Mouse (Mus musculus): ENCODE results near the gene Zfp119b. TPM values are rescaled to one million over a fixed set of nuclear protein-coding genes. Genes with fewer than 3 reads are reported as not detected.

Zfp119b gene
- polyA plus RNA-seq (2015; fragmentation: Nextera tagmentation; extraction: Ambion mirVana): 8.2 and 8.7 TPM in 2 replicates

- Histone ChIP-seq H3K4me3 (no peak within 1 kb of the TSS), H3K4me2 (no peak within 1 kb of the TSS), H3K9me3 (no peaks in the 10 kb centered on the region), H3K36me3 (no peaks in the 10 kb centered on the region), H3K27me3 (peaks cover 16% of the 10 kb centered on the region), H3K9ac (no peak within 1 kb of the TSS), H3K4me1 (replicated peaks) (peaks cover 10% of the 10 kb centered on the region), H3K27ac (no peak within 1 kb of the TSS)
- WGBS: 93% methylated on average over 2 of the region's 2 CpGs
- ATAC-seq (ENCODE audit: low FRiP score): no peak
Observed at GRCm38 (mm10) chr17:55949400-55949799, at the start of gene Zfp119b. Gene Zfp119b (minus strand): TSS chr17:55949500.

GRCm38 (mm10) chr17:55996007-55996406, 46.7 kb upstream of the Zfp119b start:
- peaks cover 70% of the 10 kb centered on the region for H3K36me3 ChIP-seq
- no peak for ATAC-seq (ENCODE audit: low FRiP score)
- WGBS: 83% methylated on average over 15 of the region's 15 CpGs

GRCm38 (mm10) chr17:55990278-55990898, 41.1 kb upstream of the Zfp119b start:
- no peak for ATAC-seq (ENCODE audit: low FRiP score)
- Histone ChIP-seq H3K27me3 (no peaks in the 10 kb centered on the region), H3K4me1 (replicated peaks) (peaks cover 22% of the 10 kb centered on the region), H3K36me3 (peaks cover 66% of the 10 kb centered on the region), H3K9me3 (no peaks in the 10 kb centered on the region), H3K4me3 (no peak overlapping the region), H3K4me2 (no peak overlapping the region), H3K9ac (no peak overlapping the region), H3K27ac (no peak overlapping the region)
- WGBS: 84% methylated on average over 8 of the region's 8 CpGs

More at GRCm38 (mm10) chr17:55996007-55996406, 46.7 kb upstream of the Zfp119b start:
- Histone ChIP-seq H3K27ac (no peak overlapping the region), H3K4me1 (replicated peaks) (peaks cover 7% of the 10 kb centered on the region; the same call in 1 of the 2 replicates), H3K4me2 (no peak overlapping the region), H3K27me3 (peaks cover 24% of the 10 kb centered on the region), H3K9ac (no peak overlapping the region), H3K4me3 (no peak overlapping the region), H3K9me3 (no peaks in the 10 kb centered on the region)

- Histone ChIP-seq H3K4me1 (replicated peaks) (peaks cover 19% of the 10 kb centered on the region), H3K27me3 (no peaks in the 10 kb centered on the region), H3K4me3 (peak within 1 kb of the TSS; percentile 76), H3K36me3 (peaks cover 27% of the 10 kb centered on the region), H3K9me3 (no peaks in the 10 kb centered on the region), H3K9ac (peak within 1 kb of the TSS; percentile 94), H3K27ac (peak within 1 kb of the TSS; percentile 85), H3K4me2 (peak within 1 kb of the TSS; percentile 72)
- 8% methylated on average over 35 of the region's 35 CpGs for WGBS
- ATAC-seq (ENCODE audit: low FRiP score): peak; percentile 83
Observed at GRCm38 (mm10) chr17:55986030-55986961, 37.0 kb upstream of the Zfp119b start, which contains the start of gene Fsd1. Gene Fsd1 (plus strand): TSS chr17:55986509.

GRCm38 (mm10) chr17:55977301-55977700, 28.0 kb upstream of the Zfp119b start:
- Histone ChIP-seq H3K36me3 (peaks cover 34% of the 10 kb centered on the region), H3K27ac (peak overlapping the region; percentile 80), H3K4me3 (no peak overlapping the region), H3K9me3 (no peaks in the 10 kb centered on the region), H3K4me1 (replicated peaks) (peaks cover 25% of the 10 kb centered on the region), H3K27me3 (no peaks in the 10 kb centered on the region), H3K4me2 (no peak overlapping the region), H3K9ac (peak overlapping the region; percentile 53; the same call in 1 of the 2 replicates)
- no peak for ATAC-seq (ENCODE audit: low FRiP score)
- 42% methylated on average over 3 of the region's 3 CpGs for WGBS

GRCm38 (mm10) chr17:55976255-55976862, 27.1 kb upstream of the Zfp119b start:
- no peaks in the 10 kb centered on the region for H3K9me3 ChIP-seq
- 0 out of 2 replicates have a peak overlapping the region, but pooled peaks have one; percentile 0 for H3K4me2 ChIP-seq
- peak overlapping the region; percentile 51; the same call in 1 of the 2 replicates for H3K9ac ChIP-seq
- H3K36me3 ChIP-seq: peaks cover 34% of the 10 kb centered on the region
- 12% methylated on average over 13 of the region's 13 CpGs for WGBS
- H3K4me3 ChIP-seq: no peak overlapping the region
- H3K27me3 ChIP-seq: no peaks in the 10 kb centered on the region
- peaks cover 35% of the 10 kb centered on the region for H3K4me1 ChIP-seq (replicated peaks)
- peak overlapping the region; percentile 80 for H3K27ac ChIP-seq
- peak; percentile 77 for ATAC-seq (ENCODE audit: low FRiP score)

GRCm38 (mm10) chr17:55971453-55971852, 22.2 kb upstream of the Zfp119b start:
- Histone ChIP-seq H3K4me2 (peak overlapping the region; percentile 87), H3K4me1 (replicated peaks) (peaks cover 67% of the 10 kb centered on the region), H3K4me3 (peak overlapping the region; percentile 70), H3K27me3 (no peaks in the 10 kb centered on the region), H3K9ac (peak overlapping the region; percentile 91), H3K9me3 (no peaks in the 10 kb centered on the region), H3K27ac (peak overlapping the region; percentile 96; the same call in 1 of the 2 replicates), H3K36me3 (peaks cover 51% of the 10 kb centered on the region)
- no peak for ATAC-seq (ENCODE audit: low FRiP score)
- WGBS: 25% methylated on average over 21 of the region's 22 CpGs

GRCm38 (mm10) chr17:55969966-55970891, 20.9 kb upstream of the Zfp119b start, which contains the start of gene Shd:
Gene Shd (plus strand): TSS chr17:55970467.
- peak; percentile 47 for ATAC-seq (ENCODE audit: low FRiP score)
- Histone ChIP-seq H3K27ac (peak within 1 kb of the TSS; percentile 96), H3K36me3 (peaks cover 54% of the 10 kb centered on the region), H3K27me3 (no peaks in the 10 kb centered on the region), H3K4me2 (peak within 1 kb of the TSS; percentile 87), H3K4me1 (replicated peaks) (peaks cover 63% of the 10 kb centered on the region), H3K4me3 (peak within 1 kb of the TSS; percentile 70), H3K9ac (peak within 1 kb of the TSS; percentile 91), H3K9me3 (no peaks in the 10 kb centered on the region)
- 8% methylated on average over 53 of the region's 55 CpGs for WGBS

- H3K27ac ChIP-seq: peak overlapping the region; percentile 96
- ATAC-seq (ENCODE audit: low FRiP score): peak; percentile 57
- H3K4me1 ChIP-seq (replicated peaks): peaks cover 63% of the 10 kb centered on the region
- H3K4me2 ChIP-seq: peak overlapping the region; percentile 87
- H3K27me3 ChIP-seq: no peaks in the 10 kb centered on the region
- H3K9me3 ChIP-seq: no peaks in the 10 kb centered on the region
- peak overlapping the region; percentile 70 for H3K4me3 ChIP-seq
- H3K36me3 ChIP-seq: peaks cover 54% of the 10 kb centered on the region
- WGBS: 9% methylated on average over 14 of the region's 14 CpGs
- H3K9ac ChIP-seq: peak overlapping the region; percentile 91
Observed at GRCm38 (mm10) chr17:55969560-55969959, 20.3 kb upstream of the Zfp119b start.

GRCm38 (mm10) chr17:55968210-55968609, 18.9 kb upstream of the Zfp119b start:
- ATAC-seq (ENCODE audit: low FRiP score): no peak
- Histone ChIP-seq H3K4me2 (no peak overlapping the region), H3K9ac (peak overlapping the region; percentile 55), H3K9me3 (no peaks in the 10 kb centered on the region), H3K4me1 (replicated peaks) (peaks cover 59% of the 10 kb centered on the region), H3K27ac (peak overlapping the region; percentile 96), H3K4me3 (no peak overlapping the region), H3K27me3 (no peaks in the 10 kb centered on the region), H3K36me3 (peaks cover 51% of the 10 kb centered on the region)
- 31% methylated on average over 7 of the region's 7 CpGs for WGBS

GRCm38 (mm10) chr17:55967186-55967585, 17.9 kb upstream of the Zfp119b start:
- WGBS: 94% methylated on average over 4 of the region's 4 CpGs
- peaks cover 51% of the 10 kb centered on the region for H3K36me3 ChIP-seq
- no peak overlapping the region for H3K4me2 ChIP-seq
- H3K27me3 ChIP-seq: no peaks in the 10 kb centered on the region
- peak overlapping the region; percentile 55; the same call in 1 of the 2 replicates for H3K9ac ChIP-seq
- H3K4me3 ChIP-seq: no peak overlapping the region
- H3K9me3 ChIP-seq: no peaks in the 10 kb centered on the region
- no peak for ATAC-seq (ENCODE audit: low FRiP score)
- H3K27ac ChIP-seq: peak overlapping the region; percentile 4; the same call in 1 of the 2 replicates
- H3K4me1 ChIP-seq (replicated peaks): peaks cover 54% of the 10 kb centered on the region
